Mouse (Mus musculus): ENCODE measurements around the gene Podn. TPM values are rescaled to one million over a fixed set of nuclear protein-coding genes. Genes with fewer than 3 reads are reported as not detected.
"Not testable (repeated sequence)": the region's sequence is repeated elsewhere in the genome, so short reads cannot be mapped to it uniquely, and the experiment has no call there.

Gene Podn
- polyA plus RNA-seq, 1 experiment = 29.8 TPM

DNA sequence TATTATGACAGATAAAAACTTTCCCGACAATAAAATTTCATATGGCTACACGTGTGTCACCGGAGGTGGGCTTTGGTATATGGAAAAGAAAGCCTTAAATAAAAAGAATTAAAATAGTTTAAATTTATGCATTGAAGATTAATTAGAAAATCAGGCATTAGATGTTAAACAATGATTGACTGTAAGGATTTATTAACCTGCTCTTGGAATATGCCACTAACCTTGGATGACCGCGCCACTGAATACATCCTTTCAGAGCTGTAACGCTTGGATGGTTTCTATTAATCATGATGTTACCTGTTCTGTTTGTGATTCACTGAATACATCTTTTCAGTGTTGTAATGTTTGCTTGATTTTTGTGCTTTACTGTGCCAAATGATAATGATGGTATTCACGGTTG is 13.5 kb upstream of the Podn start:
- no peaks in the 10 kb centered on the region for H3K27me3 ChIP-seq (replicated peaks; ENCODE audit: control insufficient read depth, insufficient read depth, low read length)
- H3K4me1 ChIP-seq (ENCODE audit: control insufficient read depth, insufficient read depth, low read length) = peaks cover 6% of the 10 kb centered on the region; the same call in 1 of the 2 replicates
- H3K4me3 ChIP-seq (ENCODE audit: insufficient read depth, low read depth, low read length) = no peak overlapping the region
- peak; percentile 36 for DNase-seq
- TF ChIP-seq CTCF (conservative IDR thresholded peaks at IDR 0.05; ENCODE audit: insufficient read depth, insufficient read length, low read depth, low read length) = no peak
- no peak for TF ChIP-seq POLR2A (IDR thresholded peaks at IDR 0.05; ENCODE audit: low read depth, low read length)
- no peak overlapping the region for H3K27ac ChIP-seq (ENCODE audit: insufficient read depth, low read depth, low read length)
- 69% methylated on average over 7 of the region's 7 CpGs for WGBS
- H3K36me3 ChIP-seq (ENCODE audit: control insufficient read depth, insufficient read depth, low read length) = peaks cover 5% of the 10 kb centered on the region

DNA sequence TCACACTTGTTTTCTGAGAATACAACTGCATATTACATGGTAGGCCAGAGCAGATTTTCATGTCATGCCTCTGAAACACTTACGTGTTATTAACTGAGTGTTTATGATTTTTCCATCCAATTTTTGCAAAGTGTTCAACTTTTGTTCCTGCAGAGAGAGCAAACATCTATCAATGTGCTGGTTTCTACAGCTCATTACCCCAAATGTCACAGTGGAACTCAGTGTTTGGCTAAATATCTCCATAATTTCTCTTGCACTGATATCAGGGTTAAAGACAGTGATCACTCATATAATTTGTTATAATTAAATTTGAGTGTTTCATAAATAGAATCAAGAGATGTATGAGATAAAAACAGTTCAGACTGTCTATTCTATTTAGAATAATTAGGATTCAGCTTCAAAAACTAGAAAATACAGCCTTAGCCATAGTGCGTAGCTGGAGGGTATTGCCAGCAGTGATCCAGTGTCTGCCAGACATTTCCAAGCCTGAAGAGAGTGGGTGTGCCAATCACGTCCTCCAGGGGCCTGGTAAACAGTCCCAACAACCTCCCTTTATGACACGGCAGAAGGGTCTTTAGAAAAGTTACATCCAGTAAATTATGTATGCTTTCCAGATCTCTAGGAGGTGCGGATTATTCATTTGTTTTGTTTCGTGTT is 3.4 kb downstream of the Podn start:
- Histone ChIP-seq H3K27me3 (replicated peaks; ENCODE audit: control insufficient read depth, insufficient read depth, low read length) (no peaks in the 10 kb centered on the region), H3K27ac (ENCODE audit: insufficient read depth, low read depth, low read length) (no peak overlapping the region), H3K4me3 (ENCODE audit: insufficient read depth, low read depth, low read length) (no peak overlapping the region), H3K36me3 (ENCODE audit: control insufficient read depth, insufficient read depth, low read length) (peaks cover 2% of the 10 kb centered on the region; the same call in 1 of the 2 replicates), H3K4me1 (ENCODE audit: control insufficient read depth, insufficient read depth, low read length) (peaks cover 9% of the 10 kb centered on the region; the same call in 1 of the 2 replicates)
- TF ChIP-seq POLR2A (IDR thresholded peaks at IDR 0.05; ENCODE audit: low read depth, low read length) (no peak), CTCF (conservative IDR thresholded peaks at IDR 0.05; ENCODE audit: insufficient read depth, insufficient read length, low read depth, low read length) (no peak)
- 84% methylated on average over 6 of the region's 6 CpGs for WGBS
- DNase-seq = no peak

DNA sequence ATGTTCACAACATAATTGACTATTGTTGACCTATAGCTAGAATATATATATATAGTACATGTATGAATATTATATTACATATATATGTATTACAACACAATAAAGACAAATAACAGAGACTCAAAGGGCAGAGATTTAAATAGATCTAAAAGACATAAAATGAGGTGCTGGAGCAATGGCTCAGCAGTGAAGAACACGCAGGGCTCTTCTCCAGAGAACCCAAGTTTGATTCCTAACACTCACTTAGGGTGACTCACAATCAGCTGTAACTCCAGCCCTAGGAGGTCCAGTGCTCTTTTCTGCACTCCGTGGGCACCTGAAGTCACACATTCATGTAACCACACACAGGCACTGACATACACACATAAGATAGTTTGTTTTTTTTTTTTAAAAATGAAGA is 12.3 kb downstream of the Podn start:
- H3K4me1 ChIP-seq (ENCODE audit: control insufficient read depth, insufficient read depth, low read length) = no peaks in the 10 kb centered on the region
- TF ChIP-seq CTCF (conservative IDR thresholded peaks at IDR 0.05; ENCODE audit: insufficient read depth, insufficient read length, low read depth, low read length) (no peak), POLR2A (IDR thresholded peaks at IDR 0.05; ENCODE audit: low read depth, low read length) (no peak)
- H3K27me3 ChIP-seq (replicated peaks; ENCODE audit: control insufficient read depth, insufficient read depth, low read length) = no peaks in the 10 kb centered on the region
- H3K36me3 ChIP-seq (ENCODE audit: control insufficient read depth, insufficient read depth, low read length) = peaks cover 4% of the 10 kb centered on the region
- DNase-seq = no peak
- no peak overlapping the region for H3K27ac ChIP-seq (ENCODE audit: insufficient read depth, low read depth, low read length)
- WGBS = 94% methylated on average over 2 of the region's 2 CpGs
- no peak overlapping the region for H3K4me3 ChIP-seq (ENCODE audit: insufficient read depth, low read depth, low read length)

DNA sequence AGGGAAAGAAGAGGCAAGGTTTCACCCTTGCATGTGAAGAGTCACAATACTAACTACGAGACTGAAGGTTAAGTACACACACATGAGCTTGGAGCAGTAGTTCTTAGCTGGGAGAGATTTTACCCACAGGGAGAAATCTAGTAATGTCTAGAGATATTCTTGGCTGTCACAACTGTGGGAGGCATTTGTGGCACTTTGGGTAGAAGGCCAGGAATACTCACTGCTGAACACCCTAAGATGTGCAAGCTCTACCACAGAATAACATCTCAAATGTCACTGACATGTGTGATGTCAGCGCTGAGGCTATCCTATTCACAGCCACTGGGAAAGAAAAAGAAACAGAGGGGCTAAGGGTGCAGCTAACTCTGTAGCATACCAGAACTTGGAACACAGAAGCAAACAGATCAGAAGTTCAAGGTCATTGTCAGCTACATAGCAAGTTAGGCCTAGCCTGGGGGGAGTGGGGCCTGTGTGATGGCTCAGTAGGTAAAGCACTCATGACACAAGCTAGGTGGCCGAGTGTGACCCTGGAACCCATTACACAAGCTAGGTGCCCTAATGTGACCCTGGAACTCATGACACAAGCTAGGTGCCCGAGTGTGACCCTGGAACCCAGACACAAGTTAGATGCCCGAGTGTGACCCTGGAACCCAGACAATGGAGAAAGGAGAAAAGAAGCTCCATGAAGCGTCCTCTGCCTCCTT is 13.1 kb downstream of the Podn start:
- Histone ChIP-seq H3K27ac (ENCODE audit: insufficient read depth, low read depth, low read length) (no peak overlapping the region), H3K4me3 (ENCODE audit: insufficient read depth, low read depth, low read length) (no peak overlapping the region), H3K4me1 (ENCODE audit: control insufficient read depth, insufficient read depth, low read length) (no peaks in the 10 kb centered on the region), H3K27me3 (replicated peaks; ENCODE audit: control insufficient read depth, insufficient read depth, low read length) (no peaks in the 10 kb centered on the region), H3K36me3 (ENCODE audit: control insufficient read depth, insufficient read depth, low read length) (peaks cover 4% of the 10 kb centered on the region)
- peak; percentile 47 for DNase-seq
- TF ChIP-seq CTCF (conservative IDR thresholded peaks at IDR 0.05; ENCODE audit: insufficient read depth, insufficient read length, low read depth, low read length) (no peak), POLR2A (IDR thresholded peaks at IDR 0.05; ENCODE audit: low read depth, low read length) (no peak)
- 67% methylated on average over 6 of the region's 6 CpGs for WGBS

DNA sequence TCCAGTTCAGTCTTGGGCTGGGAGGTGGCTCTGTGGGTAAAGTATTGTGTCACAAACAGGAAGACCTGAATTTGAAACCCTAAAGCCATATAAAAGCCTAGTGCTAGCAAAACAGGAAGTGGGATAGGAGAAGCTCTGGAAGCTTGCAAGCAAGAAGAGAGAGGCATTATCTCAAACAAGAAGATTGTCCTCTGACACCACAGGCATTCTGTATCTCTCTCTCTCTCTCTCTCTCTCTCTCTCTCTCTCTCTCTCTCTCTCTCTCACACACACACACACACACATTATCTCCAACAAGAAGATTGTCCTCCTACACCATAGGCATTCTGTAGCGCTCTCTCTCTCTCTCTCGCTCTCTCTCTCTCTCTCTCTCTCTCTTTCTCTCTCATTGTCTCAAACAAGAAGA is 13.8 kb downstream of the Podn start:
- 97% methylated on average over 2 of the region's 2 CpGs for WGBS

DNA sequence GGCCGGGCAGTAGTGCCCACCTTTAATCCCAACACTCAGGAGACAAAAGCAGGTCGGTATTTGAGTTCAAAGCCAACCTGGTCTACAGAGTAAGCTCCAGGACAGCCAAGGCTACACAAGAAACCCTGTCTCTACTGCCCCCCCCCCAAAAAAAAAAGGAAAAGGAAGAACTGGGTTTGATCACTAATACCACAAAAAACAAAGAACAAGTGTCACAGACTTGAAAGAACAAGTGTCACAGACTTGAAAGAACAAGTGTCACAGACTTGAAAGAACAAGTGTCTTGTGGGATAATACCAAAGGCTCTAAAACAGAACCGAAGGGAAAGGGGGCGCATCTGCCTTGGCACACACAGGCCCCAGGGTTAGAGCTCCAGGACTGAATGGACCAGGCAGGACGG is 15.4 kb downstream of the Podn start:
- WGBS = 81% methylated on average over 5 of the region's 5 CpGs

More for the DNA sequence above, 13.8 kb downstream of the Podn start:
- DNase-seq = no peak
- TF ChIP-seq POLR2A (IDR thresholded peaks at IDR 0.05; ENCODE audit: low read depth, low read length) (no peak), CTCF (conservative IDR thresholded peaks at IDR 0.05; ENCODE audit: insufficient read depth, insufficient read length, low read depth, low read length) (no peak)
- peaks cover 4% of the 10 kb centered on the region for H3K36me3 ChIP-seq (ENCODE audit: control insufficient read depth, insufficient read depth, low read length)
- no peaks in the 10 kb centered on the region for H3K4me1 ChIP-seq (ENCODE audit: control insufficient read depth, insufficient read depth, low read length)
- H3K4me3 ChIP-seq (ENCODE audit: insufficient read depth, low read depth, low read length) = no peak overlapping the region
- H3K27me3 ChIP-seq (replicated peaks; ENCODE audit: control insufficient read depth, insufficient read depth, low read length) = no peaks in the 10 kb centered on the region
- H3K27ac ChIP-seq (ENCODE audit: insufficient read depth, low read depth, low read length) = no peak overlapping the region

DNA sequence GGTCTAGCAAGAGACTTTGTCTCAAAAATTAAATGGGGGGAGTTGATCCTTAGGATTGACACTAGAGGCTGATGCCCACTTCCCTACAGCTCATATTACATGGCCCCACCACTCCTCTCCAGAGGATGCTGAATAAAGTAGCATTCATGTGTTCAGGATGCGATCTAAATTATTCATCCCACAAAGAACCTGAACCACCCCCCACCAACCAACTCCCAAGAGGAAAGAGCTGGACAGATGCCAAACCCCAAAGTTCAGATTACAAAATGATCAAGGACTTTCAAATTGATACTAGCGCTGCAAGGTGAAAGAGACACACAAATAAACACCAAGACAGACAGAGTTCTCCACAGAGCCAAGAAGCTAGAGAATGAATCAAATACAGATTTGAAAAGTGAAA is 16.5 kb downstream of the Podn start:
- Histone ChIP-seq H3K27ac (ENCODE audit: insufficient read depth, low read depth, low read length) (no peak overlapping the region), H3K36me3 (ENCODE audit: control insufficient read depth, insufficient read depth, low read length) (peaks cover 2% of the 10 kb centered on the region), H3K4me1 (ENCODE audit: control insufficient read depth, insufficient read depth, low read length) (no peaks in the 10 kb centered on the region), H3K4me3 (ENCODE audit: insufficient read depth, low read depth, low read length) (no peak overlapping the region), H3K27me3 (replicated peaks; ENCODE audit: control insufficient read depth, insufficient read depth, low read length) (no peaks in the 10 kb centered on the region)
- peak; percentile 28 for DNase-seq
- WGBS = 40% methylated on average over 2 of the region's 2 CpGs
- TF ChIP-seq POLR2A (IDR thresholded peaks at IDR 0.05; ENCODE audit: low read depth, low read length) (no peak), CTCF (conservative IDR thresholded peaks at IDR 0.05; ENCODE audit: insufficient read depth, insufficient read length, low read depth, low read length) (no peak)

More for the DNA sequence above, 15.4 kb downstream of the Podn start:
- DNase-seq = no peak
- no peaks in the 10 kb centered on the region for H3K27me3 ChIP-seq (replicated peaks; ENCODE audit: control insufficient read depth, insufficient read depth, low read length)
- H3K4me1 ChIP-seq (ENCODE audit: control insufficient read depth, insufficient read depth, low read length) = no peaks in the 10 kb centered on the region
- TF ChIP-seq POLR2A (IDR thresholded peaks at IDR 0.05; ENCODE audit: low read depth, low read length) (no peak), CTCF (conservative IDR thresholded peaks at IDR 0.05; ENCODE audit: insufficient read depth, insufficient read length, low read depth, low read length) (no peak)
- peaks cover 2% of the 10 kb centered on the region for H3K36me3 ChIP-seq (ENCODE audit: control insufficient read depth, insufficient read depth, low read length)
- no peak overlapping the region for H3K4me3 ChIP-seq (ENCODE audit: insufficient read depth, low read depth, low read length)
- H3K27ac ChIP-seq (ENCODE audit: insufficient read depth, low read depth, low read length) = no peak overlapping the region

DNA sequence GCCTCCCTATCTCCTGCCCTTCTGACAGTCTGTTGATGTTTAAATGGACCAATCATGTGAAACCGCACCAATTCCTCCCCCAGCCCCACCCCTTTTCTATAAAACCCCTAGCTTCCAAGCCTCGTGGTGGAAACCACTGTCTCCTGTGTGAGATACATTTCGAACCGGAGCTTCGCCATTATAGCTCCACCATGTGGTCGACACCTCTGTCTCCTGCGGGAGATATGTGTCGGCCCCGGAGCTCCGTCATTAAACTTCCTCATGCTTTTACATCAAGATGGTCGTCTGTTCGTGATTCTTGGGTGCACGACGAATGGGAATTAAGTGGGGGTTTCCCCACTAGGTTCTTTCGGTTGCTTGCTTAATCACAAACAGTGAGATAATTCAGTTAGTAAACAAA is 17.1 kb downstream of the Podn start:
- H3K4me3 ChIP-seq (ENCODE audit: insufficient read depth, low read depth, low read length); DNase-seq; H3K36me3 ChIP-seq (ENCODE audit: control insufficient read depth, insufficient read depth, low read length); H3K27me3 ChIP-seq (replicated peaks; ENCODE audit: control insufficient read depth, insufficient read depth, low read length); H3K27ac ChIP-seq (ENCODE audit: insufficient read depth, low read depth, low read length); H3K4me1 ChIP-seq (ENCODE audit: control insufficient read depth, insufficient read depth, low read length): not testable (repeated sequence)
- 86% methylated on average over 15 of the region's 15 CpGs for WGBS
